Mouse (Mus musculus): Measurements from ENCODE around the gene C7. TPM values are rescaled to one million over a fixed set of nuclear protein-coding genes. Genes with fewer than 3 reads are reported as not detected.

Gene C7
- total RNA-seq, 2 experiments from 2014 or later: not detected

DNA sequence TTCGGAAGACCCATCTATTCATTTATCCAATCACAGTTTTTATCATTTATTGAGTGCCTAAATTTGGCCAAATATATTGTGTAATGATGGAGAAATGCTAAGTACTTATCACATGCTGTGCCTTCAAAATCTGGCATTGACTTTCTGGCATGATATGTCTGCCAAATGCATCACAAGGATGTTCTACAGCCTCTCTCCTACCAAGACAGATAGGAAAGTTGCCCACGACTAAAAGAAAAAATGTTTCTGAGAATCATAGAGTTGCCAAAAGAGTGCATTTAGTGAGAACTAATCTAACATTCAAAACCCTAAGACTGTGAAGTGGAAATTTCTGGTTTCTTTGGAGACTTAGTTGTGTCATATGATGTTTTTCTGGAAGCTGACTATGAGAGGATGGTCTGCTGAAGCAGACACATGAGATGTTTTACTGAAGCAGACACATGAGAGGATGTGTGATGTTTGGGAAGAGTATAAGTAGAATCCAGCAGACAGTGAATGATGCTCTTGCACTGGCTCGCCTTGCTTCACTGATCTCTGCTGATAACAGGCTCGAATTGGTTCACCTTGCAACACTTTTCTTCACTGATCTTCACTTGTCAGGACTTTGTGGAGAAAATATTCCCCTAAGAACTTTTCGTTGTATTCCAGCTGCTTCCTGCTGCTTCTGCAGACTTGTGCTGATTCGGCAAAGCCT lies 59.9 kb downstream of the C7 start:
- ATAC-seq (ENCODE audit: poor library complexity, severe bottlenecking): no peak

- no peak for ATAC-seq (ENCODE audit: poor library complexity, severe bottlenecking)
These were observed 60.6 kb downstream of the C7 start for GRCm38 (mm10) chr15:5002903-5003302.

DNA sequence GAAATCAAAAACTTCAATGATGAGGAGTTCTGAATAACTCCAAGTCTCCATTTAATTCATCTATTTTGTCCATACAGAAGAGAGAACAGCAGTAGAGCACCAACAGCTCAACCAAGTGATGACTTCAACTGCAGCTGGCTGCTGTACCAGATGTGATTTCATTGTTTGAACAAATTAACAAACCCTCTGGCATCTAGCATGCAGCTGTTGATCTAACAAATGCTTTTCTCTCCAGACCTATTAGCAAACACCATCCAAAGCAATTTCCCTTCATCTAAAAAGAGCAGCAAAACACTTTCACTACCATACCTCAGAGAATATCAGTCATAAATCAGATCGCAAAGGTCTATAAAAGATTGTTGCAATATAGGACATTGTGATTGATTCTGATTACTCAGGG lies 90.2 kb downstream of the C7 start:
- ATAC-seq (ENCODE audit: poor library complexity, severe bottlenecking): no peak

Other genes starting within 250 kb of the C7 start
- gene Mroh2b, start 165.0 kb downstream of the C7 start, total RNA-seq (2015): not detected in 2 replicates
- not detected in 2 replicates for gene Mroh2b, start 165.0 kb downstream of the C7 start, total RNA-seq (2017)
- gene Card6, start 44.8 kb upstream of the C7 start, total RNA-seq (2015): 8.9 and 9.7 TPM in 2 replicates
- gene Card6, start 44.8 kb upstream of the C7 start, total RNA-seq (2017): 5.2 and 6.0 TPM in 2 replicates
- 917 and 975 TPM in 2 replicates for gene Rpl37, start 52.9 kb upstream of the C7 start, total RNA-seq (2015)
- gene Rpl37, start 52.9 kb upstream of the C7 start, total RNA-seq (2017): 1,352 and 1,548 TPM in 2 replicates
- gene Prkaa1, start 80.1 kb upstream of the C7 start, total RNA-seq (2015): 36.2 and 42.8 TPM in 2 replicates
- 30.5 and 31.1 TPM in 2 replicates for gene Prkaa1, start 80.1 kb upstream of the C7 start, total RNA-seq (2017)
- gene Ttc33, start 121.8 kb upstream of the C7 start, total RNA-seq (2015): 21.6 and 23.1 TPM in 2 replicates
- gene Ttc33, start 121.8 kb upstream of the C7 start, total RNA-seq (2017): 34.1 and 38.5 TPM in 2 replicates
- 30.5 and 33.2 TPM in 2 replicates for gene Ptger4, start 180.4 kb upstream of the C7 start, total RNA-seq (2015)
- 20.6 and 21.2 TPM in 2 replicates for gene Ptger4, start 180.4 kb upstream of the C7 start, total RNA-seq (2017)